Mouse (Mus musculus): ENCODE measurements around the gene Hbp1.

DNA sequence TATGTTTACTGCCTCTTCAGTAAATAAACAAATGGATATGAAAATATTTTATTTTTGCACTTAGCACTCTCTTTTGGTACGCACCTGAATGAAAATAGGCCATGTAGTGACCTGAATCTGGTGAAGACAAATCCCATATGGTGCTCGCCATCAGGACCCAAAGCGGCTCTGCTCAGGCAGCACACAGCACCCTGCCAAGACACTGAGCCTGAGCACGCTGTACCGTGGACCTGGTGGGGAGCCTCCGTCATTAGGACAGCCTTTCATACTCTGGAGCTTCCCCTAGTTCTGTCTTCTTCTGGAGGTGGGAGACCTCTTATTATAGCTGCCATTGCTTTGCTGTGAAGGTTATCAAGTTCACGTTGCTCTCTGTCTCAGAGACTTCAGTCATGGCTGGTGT is 57.6 kb downstream of the Hbp1 start:
- no peak for TF ChIP-seq CTCF (IDR thresholded peaks at IDR 0.05; ENCODE audit: control insufficient read depth, insufficient read depth, insufficient read length)
- TF ChIP-seq CEBPB (IDR thresholded peaks at IDR 0.05; ENCODE audit: low read depth), result no peak
- no peak for TF ChIP-seq MYOG (IDR thresholded peaks at IDR 0.05; ENCODE audit: control insufficient read depth, extremely low read depth, insufficient read length)
- TF ChIP-seq MYOD1 (IDR thresholded peaks at IDR 0.05; ENCODE audit: control insufficient read depth, insufficient read length, low read depth), result no peak
- TF ChIP-seq MAX (IDR thresholded peaks at IDR 0.05), result no peak

Measured in C2C12 (cell line).